Mouse (Mus musculus): ENCODE results near the gene Mtf2.
"Not testable (repeated sequence)": the region's sequence is repeated elsewhere in the genome, so short reads cannot be mapped to it uniquely, and the experiment has no call there.

The Mtf2 gene

DNA sequence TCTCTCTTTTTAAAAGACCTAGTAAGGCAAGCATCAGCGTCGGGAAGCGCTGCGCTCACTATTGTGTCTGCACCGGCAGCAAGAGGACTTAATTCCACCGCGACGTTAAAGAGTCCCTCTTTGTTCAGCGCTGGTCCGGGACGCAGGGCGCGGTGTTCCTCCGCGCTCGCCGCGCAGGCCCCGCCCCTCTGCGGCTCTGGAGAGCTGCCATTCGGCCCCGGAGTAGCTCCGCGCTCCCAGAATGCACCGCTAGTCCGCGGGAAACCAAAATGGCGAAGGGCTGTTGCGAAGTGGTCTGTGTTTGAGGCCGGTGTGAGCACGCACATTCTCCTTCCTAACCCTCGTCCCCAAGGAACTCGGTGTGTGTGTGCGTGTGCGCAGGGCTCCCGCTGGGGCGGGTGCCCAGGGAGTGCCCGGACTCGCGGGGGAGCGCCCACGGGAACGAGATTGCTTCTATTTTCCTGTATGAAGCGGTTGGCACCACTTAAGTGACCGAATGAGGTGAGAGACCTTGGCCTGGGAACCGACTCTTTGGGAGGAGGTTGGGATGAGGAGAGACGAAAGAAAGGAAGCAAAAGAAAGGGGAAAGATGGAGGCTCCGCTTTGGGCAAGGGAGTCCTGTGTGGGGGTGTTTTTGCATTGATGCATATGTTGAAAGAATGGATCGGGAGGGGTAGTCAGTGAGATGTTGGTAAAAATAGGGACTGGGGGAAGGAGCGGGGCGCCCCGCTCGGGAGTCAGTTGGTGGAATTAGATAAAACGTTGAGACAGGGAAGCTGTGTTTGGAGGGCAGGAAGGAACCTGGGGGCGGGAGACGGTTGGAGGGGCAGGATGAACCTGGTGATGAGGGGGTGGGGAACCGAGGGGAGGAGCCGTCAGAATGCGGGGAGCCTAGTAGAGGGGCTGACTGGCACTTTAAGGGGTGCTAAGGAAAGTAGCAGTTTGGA is at the start of gene Mtf2:
TSS of gene Mtf2 (plus strand) at position 210 of the 947 bp plus-strand sequence.
- DNase-seq (ENCODE audit: low spot score), result peak; percentile 95

- no peak for DNase-seq (ENCODE audit: low spot score)
Observed at GRCm38 (mm10) chr5:108017232-108017631, 48.2 kb upstream of the Mtf2 start.

DNA sequence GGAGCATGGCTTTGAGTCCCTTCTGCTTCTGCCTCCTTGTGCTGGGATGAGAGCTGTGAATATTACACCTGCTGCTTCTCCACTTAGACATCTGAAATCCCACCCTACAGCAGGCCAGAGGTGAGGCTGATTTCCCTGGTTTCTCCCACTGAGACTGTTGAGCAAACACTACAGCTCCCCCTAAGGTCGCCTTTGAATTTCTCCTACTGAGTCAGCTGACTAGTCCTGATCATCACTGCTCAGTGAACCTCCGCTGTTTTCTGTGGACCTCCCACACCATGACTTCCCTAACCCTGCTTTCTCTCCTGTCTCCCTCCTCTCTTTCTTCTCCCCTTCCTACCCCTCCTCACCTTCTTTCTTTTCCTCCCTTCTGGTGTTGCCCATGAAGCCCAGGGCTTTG is 46.1 kb upstream of the Mtf2 start:
- no peak for DNase-seq (ENCODE audit: low spot score)

DNA sequence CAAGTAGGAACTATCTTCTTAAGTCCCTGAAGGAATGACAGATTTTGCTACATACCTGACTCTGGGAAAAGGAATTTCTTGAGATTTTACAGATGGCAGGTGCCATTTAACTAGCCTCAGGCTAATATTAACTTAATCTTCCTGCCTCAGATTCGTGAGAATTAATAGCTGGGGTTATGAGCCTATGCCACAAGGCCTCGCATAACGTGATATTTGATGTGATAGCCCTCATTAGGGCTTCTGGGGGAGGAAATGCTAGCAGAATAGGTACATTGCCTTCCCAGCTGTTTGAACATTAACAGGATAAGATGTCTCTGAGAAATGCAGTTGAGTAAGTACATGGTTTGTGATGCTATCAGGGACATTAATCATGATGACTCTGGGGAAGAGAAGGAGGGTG is 44.1 kb upstream of the Mtf2 start:
- no peak for DNase-seq (ENCODE audit: low spot score)

DNA sequence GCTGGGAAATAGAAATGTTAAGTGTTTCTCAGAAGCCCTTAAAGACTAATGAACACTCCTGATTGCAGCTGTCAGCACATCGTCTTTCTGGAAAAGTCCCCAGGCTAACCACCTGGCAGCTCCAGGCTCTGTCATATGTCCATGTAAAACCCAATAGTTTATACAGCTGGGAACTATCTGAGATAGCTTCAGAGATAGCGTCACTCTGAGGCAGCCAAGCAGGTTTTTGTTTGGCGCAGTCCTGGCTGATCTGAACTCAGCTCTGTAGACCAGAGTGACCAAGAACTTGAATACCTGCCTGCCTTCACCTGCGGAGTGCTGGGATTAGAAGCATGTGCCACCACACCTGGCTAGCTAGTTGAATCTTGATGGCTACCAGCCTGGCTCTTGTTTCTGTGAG is 37.2 kb upstream of the Mtf2 start:
- DNase-seq (ENCODE audit: low spot score), result no peak

DNA sequence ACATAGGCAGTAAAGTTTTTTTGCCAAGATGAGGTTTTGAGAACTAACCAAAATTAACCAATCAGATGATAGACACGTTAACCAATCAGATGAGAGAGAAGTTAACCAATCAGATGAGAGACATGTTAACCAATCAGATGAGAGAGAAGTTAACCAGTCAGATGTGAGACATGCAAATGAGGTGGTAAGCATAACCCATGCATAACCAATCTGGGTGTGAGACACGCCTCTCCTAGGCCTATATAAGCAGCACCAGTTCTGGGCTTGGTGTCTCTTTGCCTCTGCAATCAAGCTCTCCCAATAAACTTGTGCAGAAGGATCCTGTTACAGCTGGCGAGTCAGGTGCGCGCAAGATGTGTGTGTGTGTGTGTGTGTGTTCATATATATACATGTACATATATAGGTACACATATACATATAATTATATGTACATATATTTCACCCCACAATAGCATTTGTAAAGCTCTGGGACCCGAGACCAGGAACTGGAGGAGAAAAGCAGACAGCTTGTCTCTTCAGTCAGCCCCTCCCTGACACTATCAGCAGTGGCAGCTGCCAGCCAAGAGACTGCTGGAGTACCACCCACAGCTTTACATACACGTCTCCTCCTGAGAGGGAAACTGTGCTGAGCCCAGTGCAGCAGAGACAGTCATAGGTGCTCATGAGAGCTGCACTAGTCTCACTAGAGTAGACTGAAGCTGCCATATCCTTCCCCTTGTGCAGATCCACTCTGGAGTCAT is 36.5 kb upstream of the Mtf2 start:
- not testable (repeated sequence) for DNase-seq (ENCODE audit: low spot score)

- no peak for DNase-seq (ENCODE audit: low spot score)
Observed at GRCm38 (mm10) chr5:108029968-108030367, 35.5 kb upstream of the Mtf2 start.

GRCm38 (mm10) chr5:108031267-108031666 is 34.2 kb upstream of the Mtf2 start:
- DNase-seq (ENCODE audit: low spot score), result no peak

DNA sequence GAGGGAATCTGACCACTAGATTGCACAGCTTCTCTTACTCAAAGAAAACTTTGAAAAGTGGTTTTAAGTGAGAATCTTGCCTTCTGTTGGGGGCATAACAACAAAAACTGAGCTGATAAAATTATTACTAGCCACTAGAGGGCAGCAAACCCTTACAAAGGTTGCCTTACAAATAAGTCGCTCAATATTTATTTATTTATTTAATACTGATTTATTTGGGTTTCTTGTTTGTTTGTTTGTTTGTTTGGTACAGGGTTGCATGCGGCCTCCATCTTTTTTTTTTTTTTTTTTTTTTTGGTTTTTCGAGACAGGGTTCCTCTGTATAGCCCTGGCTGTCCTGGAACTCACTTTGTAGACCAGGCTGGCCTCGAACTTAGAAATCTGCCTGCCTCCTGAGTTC is 31.3 kb upstream of the Mtf2 start:
- peak; percentile 8 for DNase-seq (ENCODE audit: low spot score)

- no peak for DNase-seq (ENCODE audit: low spot score)
Observed at GRCm38 (mm10) chr5:108035523-108035922, 30.0 kb upstream of the Mtf2 start.

DNA sequence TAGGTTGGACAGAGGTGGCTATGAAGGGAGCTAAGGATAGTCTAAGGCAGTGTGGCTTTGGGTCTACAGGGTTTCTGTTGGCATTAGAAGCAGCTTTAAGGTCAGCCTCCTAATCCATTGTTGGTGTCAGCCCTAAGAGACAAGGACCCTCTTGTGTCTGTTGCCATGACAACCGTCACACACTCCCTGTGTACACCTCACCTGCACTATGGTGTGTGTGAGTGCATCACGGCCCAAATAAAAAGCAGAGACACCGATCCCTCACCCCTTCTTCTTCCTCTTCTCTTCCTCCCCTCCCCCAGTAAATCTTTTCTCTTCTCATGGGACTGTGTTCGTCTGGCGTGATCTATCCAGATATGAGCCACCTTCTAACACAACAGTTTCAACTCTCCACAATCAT is 23.4 kb upstream of the Mtf2 start:
- no peak for DNase-seq (ENCODE audit: low spot score)

GRCm38 (mm10) chr5:108043908-108044307 is 21.6 kb upstream of the Mtf2 start:
- DNase-seq (ENCODE audit: low spot score), result no peak

GRCm38 (mm10) chr5:108049711-108050268 is 15.7 kb upstream of the Mtf2 start:
- DNase-seq (ENCODE audit: low spot score), result no peak

- DNase-seq (ENCODE audit: low spot score), result no peak
Observed at GRCm38 (mm10) chr5:108051026-108051425, 14.4 kb upstream of the Mtf2 start.

DNA sequence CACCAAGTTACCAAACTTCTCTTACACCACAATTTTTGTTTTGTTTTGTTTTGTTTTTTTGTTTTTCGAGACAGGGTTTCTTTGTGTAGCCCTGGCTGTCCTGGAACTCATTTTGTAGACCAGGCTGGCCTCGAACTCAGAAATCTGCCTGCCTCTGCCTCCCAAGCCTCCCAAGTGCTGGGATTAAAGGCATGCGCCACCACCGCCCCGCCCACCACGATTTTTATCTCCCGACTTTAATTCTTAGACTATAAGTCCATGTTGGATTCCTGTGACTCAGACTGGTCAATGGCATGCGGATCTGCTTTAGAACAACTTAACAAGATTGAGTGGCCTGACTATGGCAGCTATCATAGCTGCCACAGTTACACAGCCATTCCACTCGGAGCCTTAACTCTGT is 13.7 kb upstream of the Mtf2 start:
- DNase-seq (ENCODE audit: low spot score), result not testable (repeated sequence)

DNA sequence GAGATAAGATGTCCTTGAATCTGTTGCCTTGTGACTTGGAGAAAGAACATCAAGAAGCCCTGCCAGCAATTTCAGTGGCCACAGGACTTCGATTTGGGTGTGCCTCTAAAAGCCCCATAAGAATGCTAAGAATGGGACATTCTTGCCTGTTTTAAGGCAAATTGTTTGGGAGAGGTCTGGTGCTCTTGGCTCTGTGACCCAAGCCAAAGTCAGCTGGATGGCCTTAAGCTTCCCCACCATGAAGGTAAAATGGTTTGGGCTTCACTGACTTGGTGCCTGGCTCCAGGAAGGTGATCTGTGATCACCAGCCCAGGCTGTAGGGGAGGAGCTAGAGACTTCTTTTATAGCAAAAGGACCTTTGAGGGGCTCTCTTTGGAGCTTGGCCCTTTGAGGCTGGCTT is 13.3 kb upstream of the Mtf2 start:
- no peak for DNase-seq (ENCODE audit: low spot score)

- DNase-seq (ENCODE audit: low spot score), result no peak
Observed at GRCm38 (mm10) chr5:108053566-108053965, 11.9 kb upstream of the Mtf2 start.

GRCm38 (mm10) chr5:108060413-108060812 is 5.1 kb upstream of the Mtf2 start:
- no peak for DNase-seq (ENCODE audit: low spot score)

DNA sequence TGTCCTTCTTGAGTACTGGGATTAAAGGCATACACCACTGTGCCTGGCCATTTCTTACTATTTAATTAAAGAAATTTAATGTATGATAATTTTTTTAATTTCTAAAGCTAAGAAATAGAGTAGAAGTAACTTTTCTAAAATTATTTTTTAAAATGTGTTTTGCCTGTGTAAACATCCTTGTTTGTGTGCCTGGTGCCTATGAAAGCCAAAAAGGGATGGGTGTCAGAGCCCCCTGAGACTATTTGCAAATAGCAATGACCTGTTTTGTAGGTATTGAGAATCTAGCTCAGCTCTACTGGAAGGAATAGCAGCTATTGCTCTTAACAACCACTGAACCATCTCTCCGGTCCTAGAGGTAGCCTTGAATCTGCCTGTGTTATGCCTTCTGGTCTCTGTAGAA is 6.8 kb downstream of the Mtf2 start:
- no peak for DNase-seq (ENCODE audit: low spot score)

DNA sequence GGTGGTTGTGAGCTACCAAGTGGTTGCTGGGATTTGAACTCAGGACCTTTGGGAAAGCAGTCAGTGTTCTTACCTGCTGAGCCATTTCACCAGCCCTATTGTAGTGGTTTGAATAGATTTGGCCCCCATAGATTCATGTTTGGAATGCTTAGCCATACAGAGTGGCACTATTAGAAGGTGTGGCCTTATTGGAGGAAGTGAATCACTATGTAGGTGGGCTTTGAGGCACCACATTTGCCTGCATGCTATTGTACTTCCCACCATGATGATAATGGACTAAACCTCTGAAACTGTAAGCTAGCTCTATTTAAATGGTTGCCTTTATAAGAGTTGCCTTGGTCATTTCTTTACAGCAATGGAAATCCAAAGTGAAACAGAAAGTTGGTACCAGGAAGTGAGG is 10.8 kb downstream of the Mtf2 start:
- no peak for DNase-seq (ENCODE audit: low spot score)

DNA sequence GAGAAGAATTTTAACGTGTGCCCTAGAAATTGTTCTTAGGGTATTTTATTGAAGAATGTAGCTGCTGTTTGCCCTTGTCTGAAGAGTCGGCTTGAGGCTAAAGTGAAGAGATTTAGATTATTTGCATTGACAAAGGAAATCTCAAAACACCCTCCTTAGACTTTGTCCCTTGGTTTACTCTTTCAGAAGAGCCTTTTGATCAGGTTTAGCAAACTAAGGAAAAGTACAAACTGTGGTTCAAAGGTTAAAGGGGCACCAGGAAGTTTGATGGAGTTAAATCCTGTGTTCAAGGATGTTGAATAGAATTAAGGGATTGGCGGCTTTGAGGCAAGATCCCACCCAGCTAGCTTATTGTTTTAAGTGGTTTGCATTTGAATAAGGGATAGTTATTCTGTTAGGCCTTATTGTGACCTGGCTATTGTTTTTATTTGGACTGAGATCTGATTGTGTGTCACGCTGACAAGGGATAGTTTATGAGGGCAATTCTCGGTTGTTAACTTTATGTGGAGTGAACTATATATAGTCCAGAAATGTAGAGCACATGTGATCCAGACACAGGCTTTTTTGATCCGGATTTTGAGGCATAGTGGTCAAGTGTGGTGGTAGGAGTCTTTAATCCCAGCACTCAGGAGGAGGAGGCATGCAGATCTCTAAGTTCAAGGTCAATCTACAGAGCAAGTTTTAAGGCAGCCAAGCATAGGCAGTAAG is 11.5 kb downstream of the Mtf2 start:
- DNase-seq (ENCODE audit: low spot score), result peak; percentile 29

- DNase-seq (ENCODE audit: low spot score), result no peak
Observed at GRCm38 (mm10) chr5:108079603-108080002, 14.1 kb downstream of the Mtf2 start.

All from yolk sac, embryonic 10.5 days (tissue).